25 mouse cellular contexts compared by ENCODE assay signal in the genomic region with DNA sequence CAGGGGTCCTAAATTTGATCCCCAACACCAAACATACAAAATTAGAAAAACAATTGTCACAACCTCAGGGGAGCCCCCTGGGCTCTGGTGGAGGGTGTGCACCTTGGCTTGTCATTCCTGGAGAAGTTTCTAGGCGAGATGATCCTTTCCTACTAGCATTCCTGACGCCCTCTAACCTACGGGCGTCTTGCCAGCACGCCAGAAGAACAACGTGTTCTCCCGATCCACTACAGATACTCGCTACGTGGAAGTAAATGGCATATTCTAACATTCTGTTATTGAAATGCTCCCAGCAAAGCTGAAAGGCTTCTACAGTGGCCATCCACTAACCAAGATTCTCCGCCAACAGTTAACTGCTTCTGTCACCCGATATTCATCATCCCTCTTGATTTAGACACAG. TPM values are rescaled to one million over a fixed set of nuclear protein-coding genes. Genes with fewer than 3 reads are reported as not detected.
A peak's percentile ranks its signal among the peaks of the same experiment; 100 is the strongest.
DNase-seq lines count a peak whose midpoint lies in the region; ATAC-seq and TF ChIP-seq lines count a peak whose summit lies in the region.
"Had no signal": no experiment of that assay in that cellular context is flagged by ENCODE, and none has a peak within 500 bp of the region (broad histone marks: within the 10 kb centered on the region; RNA-seq: fewer than 3 reads in every experiment).

No protein-coding gene starts in this region.

- no peak for TF ChIP-seq EP300 in heart, postnatal 0 days (IDR thresholded peaks at IDR 0.05; ENCODE audit: low read depth)

- DNase-seq in gastrocnemius, adult 18-20 months (ENCODE audit: low spot score) = peak; percentile 7
- no peak for DNase-seq in gastrocnemius, postnatal 25 days
- peak; percentile 38 for DNase-seq in heart, postnatal 0 days (ENCODE audit: low spot score)
- peak; percentile 28 to 76 for DNase-seq in kidney, postnatal 36 days
- no peak for DNase-seq in kidney, adult 11 months
- DNase-seq in lung, postnatal 36 days = peak; percentile 30
- DNase-seq in lung, postnatal 25 days (ENCODE audit: low spot score) = no peak
- DNase-seq: adrenal gland, postnatal 10 days; cerebellum, adult 11 months; cerebellum, adult 8-10 months; cerebellum, postnatal 14 days; embryo, embryonic 11 days; gastrocnemius, postnatal 10 days; heart, postnatal 4 days had no signal

- TF ChIP-seq CTCF in heart, postnatal 0 days (IDR thresholded peaks at IDR 0.05; ENCODE audit: low read depth) = no peak

- ATAC-seq in heart, postnatal 0 days (ENCODE audit: insufficient read depth, low read depth) = peak; percentile 51; the same call in 1 of the 2 replicates
- no peak for ATAC-seq in heart, embryonic 11.5 days (replicated peaks; ENCODE audit: insufficient number of reproducible peaks, low FRiP score, low TSS enrichment)
- ATAC-seq: CD4-positive, CD25-positive, alpha-beta regulatory T cell, adult 4 months; forebrain, embryonic 14.5 days; hindbrain, embryonic 16.5 days had no signal

- no peaks in the 10 kb centered on the region for H3K27me3 ChIP-seq in heart, postnatal 0 days (ENCODE audit: control insufficient read depth, insufficient read depth, low read length)
- no peaks in the 10 kb centered on the region for H3K27me3 ChIP-seq in heart, embryonic 11.5 days (ENCODE audit: control insufficient read depth, insufficient read depth, low read length)
- H3K27me3 ChIP-seq: embryonic facial prominence, embryonic 15.5 days; heart, embryonic 15.5 days; hindbrain, embryonic 12.5 days had no signal

- 35% methylated on average over 11 of the region's 11 CpGs for WGBS in heart, postnatal 0 days
- WGBS in heart, embryonic 11.5 days (ENCODE audit: insufficient replicate concordance) = 64% methylated on average over 11 of the region's 11 CpGs

- no peak overlapping the region for H3K4me2 ChIP-seq in heart, postnatal 0 days (ENCODE audit: low read depth, low read length)
- H3K4me2 ChIP-seq in heart, embryonic 11.5 days = no peak overlapping the region
- H3K4me2 ChIP-seq: embryonic facial prominence, embryonic 15.5 days; heart, embryonic 15.5 days; hindbrain, embryonic 12.5 days had no signal

- H3K36me3 ChIP-seq in heart, postnatal 0 days (replicated peaks; ENCODE audit: control insufficient read depth, insufficient read depth, low read length) = 0 out of 2 replicates have a peak, but pooled peaks cover under 1% of the 10 kb centered on the region
- peaks cover 3% of the 10 kb centered on the region; the same call in 1 of the 2 replicates for H3K36me3 ChIP-seq in heart, embryonic 11.5 days (ENCODE audit: control insufficient read depth, insufficient read depth, low read length)

- 0 out of 2 replicates have a peak overlapping the region, but pooled peaks have one; percentile 23 for H3K9ac ChIP-seq in heart, postnatal 0 days (replicated peaks; ENCODE audit: low read depth, low read length)
- no peak overlapping the region for H3K9ac ChIP-seq in heart, embryonic 11.5 days (ENCODE audit: low read depth, low read length)
- H3K9ac ChIP-seq: embryonic facial prominence, embryonic 15.5 days; heart, embryonic 15.5 days; hindbrain, embryonic 12.5 days had no signal

- H3K9me3 ChIP-seq in heart, postnatal 0 days (replicated peaks; ENCODE audit: control insufficient read depth, low read length) = no peaks in the 10 kb centered on the region
- no peaks in the 10 kb centered on the region for H3K9me3 ChIP-seq in heart, embryonic 11.5 days (replicated peaks; ENCODE audit: control insufficient read depth, low read length)
- H3K9me3 ChIP-seq: embryonic facial prominence, embryonic 15.5 days; forebrain, embryonic 10.5 days; G1E; heart, embryonic 10.5 days; heart, embryonic 15.5 days; hindbrain, embryonic 12.5 days had no signal

- H3K4me1 ChIP-seq in heart, postnatal 0 days (ENCODE audit: control insufficient read depth, insufficient read depth) = no peaks in the 10 kb centered on the region
- no peaks in the 10 kb centered on the region for H3K4me1 ChIP-seq in heart, embryonic 11.5 days (ENCODE audit: control insufficient read depth, insufficient read depth, low read length)
- H3K4me1 ChIP-seq: embryonic facial prominence, embryonic 15.5 days; heart, embryonic 10.5 days; hindbrain, embryonic 12.5 days had no signal

- H3K27ac ChIP-seq in heart, postnatal 0 days (ENCODE audit: low read depth) = no peak overlapping the region
- no peak overlapping the region for H3K27ac ChIP-seq in heart, embryonic 11.5 days (ENCODE audit: low read depth, low read length)
- H3K27ac ChIP-seq: embryonic facial prominence, embryonic 15.5 days; forebrain, embryonic 10.5 days; heart, embryonic 10.5 days; heart, embryonic 15.5 days; hindbrain, embryonic 12.5 days had no signal

- no peak overlapping the region for H3K4me3 ChIP-seq in heart, postnatal 0 days (ENCODE audit: low read depth, low read length)
- no peak overlapping the region for H3K4me3 ChIP-seq in heart, embryonic 11.5 days (ENCODE audit: low read depth, low read length)
- H3K4me3 ChIP-seq: embryonic facial prominence, embryonic 15.5 days; erythroblast, embryonic 14.5 days; forebrain, embryonic 10.5 days; heart, embryonic 10.5 days; heart, embryonic 15.5 days; hindbrain, embryonic 12.5 days had no signal

RNA-seq across cellular contexts. Expression of gene Slc25a51, which starts 16.0 kb away (rescaled TPM):
- total RNA-seq in gastrocnemius, adult 18-20 months (2021) = 10 to 100 TPM; 90.9 to 92.9 TPM
- total RNA-seq in gastrocnemius, postnatal 25 days (2021) = 10 to 100 TPM; 74.9 to 77.3 TPM
- total RNA-seq in heart, postnatal 0 days (2014; rRNA removed; ENCODE audit: low replicate concordance) = 136 and 190 TPM in 2 replicates
- polyA plus RNA-seq in heart, postnatal 0 days (2015; fragmentation: Nextera tagmentation; extraction: Ambion mirVana) = 60.9 and 70.1 TPM in 2 replicates
- polyA plus RNA-seq in heart, embryonic 11.5 days (2014; fragmentation: Nextera tagmentation; extraction: Ambion mirVana) = 60.7 and 73.4 TPM in 2 replicates

RNA-seq across cellular contexts. Expression of gene Exosc3, which starts 50.0 kb away (rescaled TPM):
- total RNA-seq in gastrocnemius, adult 18-20 months (2021) = 10 to 100 TPM; 11.5 to 12.3 TPM
- 10 to 100 TPM in 1 of 2 experiments, 1 to 10 TPM in 1; 9.6 to 10.0 TPM for total RNA-seq in gastrocnemius, postnatal 25 days (2021)
- 20.6 and 29.2 TPM in 2 replicates for total RNA-seq in heart, postnatal 0 days (2014; rRNA removed; ENCODE audit: low replicate concordance)
- 24.2 and 25.8 TPM in 2 replicates for polyA plus RNA-seq in heart, postnatal 0 days (2015; fragmentation: Nextera tagmentation; extraction: Ambion mirVana)
- polyA plus RNA-seq in heart, embryonic 11.5 days (2014; fragmentation: Nextera tagmentation; extraction: Ambion mirVana) = 43.1 and 49.7 TPM in 2 replicates

RNA-seq across cellular contexts. Expression of gene Dcaf10, which starts 50.7 kb away (rescaled TPM):
- 1 to 10 TPM; 8.7 to 9.0 TPM for total RNA-seq in gastrocnemius, adult 18-20 months (2021)
- 1 to 10 TPM; 9.3 to 9.9 TPM for total RNA-seq in gastrocnemius, postnatal 25 days (2021)
- total RNA-seq in heart, postnatal 0 days (2014; rRNA removed; ENCODE audit: low replicate concordance) = 24.7 and 25.9 TPM in 2 replicates
- 6.2 and 6.4 TPM in 2 replicates for polyA plus RNA-seq in heart, postnatal 0 days (2015; fragmentation: Nextera tagmentation; extraction: Ambion mirVana)
- 10.6 and 12.4 TPM in 2 replicates for polyA plus RNA-seq in heart, embryonic 11.5 days (2014; fragmentation: Nextera tagmentation; extraction: Ambion mirVana)

Comparison
In these comparisons a context has a peak if more than half of its experiments do, and no peak if none do; other contexts are left out.
1. DNase-seq: peak in gastrocnemius, adult 18-20 months (single experiment), heart, postnatal 0 days (single experiment), kidney, postnatal 36 days (2 of 2) and lung, postnatal 36 days (single experiment); none in gastrocnemius, postnatal 25 days (single experiment), kidney, adult 11 months (single experiment) and lung, postnatal 25 days (single experiment).